Comparison of ENCODE assay signal across 13 mouse cellular contexts in the genomic region with DNA sequence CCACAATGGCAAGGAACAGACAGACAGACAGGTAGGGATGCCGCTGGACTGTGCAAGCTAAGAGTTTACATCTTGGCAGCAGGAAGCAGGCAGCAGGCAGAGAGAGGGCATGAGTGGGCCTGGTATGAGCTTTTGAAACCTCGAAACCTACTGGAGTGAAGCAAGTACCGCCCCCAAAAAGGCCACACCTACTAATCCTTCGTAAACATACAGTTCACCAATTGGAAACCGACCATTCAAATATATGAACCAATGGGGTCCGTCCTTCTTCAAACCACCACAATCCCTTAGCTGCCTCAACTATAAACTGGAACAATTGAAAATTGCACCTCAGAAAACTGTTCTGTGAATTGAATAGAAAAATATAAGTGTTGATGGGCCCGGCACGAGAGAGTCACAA. TPM values are rescaled to one million over a fixed set of nuclear protein-coding genes. Genes with fewer than 3 reads are reported as not detected.
DNase-seq lines count a peak whose midpoint lies in the region; ATAC-seq and TF ChIP-seq lines count a peak whose summit lies in the region.
"Had no signal": no experiment of that assay in that cellular context is flagged by ENCODE, and none has a peak within 500 bp of the region (broad histone marks: within the 10 kb centered on the region; RNA-seq: fewer than 3 reads in every experiment).

No protein-coding gene starts in this region.

- no peak overlapping the region for H3K9ac ChIP-seq in embryonic facial prominence, embryonic 13.5 days
- H3K9ac ChIP-seq in kidney, embryonic 16.5 days (replicated peaks; ENCODE audit: low read length), result no peak overlapping the region
- no peak overlapping the region for H3K9ac ChIP-seq in embryonic facial prominence, embryonic 14.5 days (ENCODE audit: low read depth, low read length)
- no peak overlapping the region for H3K9ac ChIP-seq in limb, embryonic 14.5 days (ENCODE audit: low read depth, low read length, severe bottlenecking)
- no peak overlapping the region for H3K9ac ChIP-seq in midbrain, embryonic 11.5 days (ENCODE audit: low read length)

- no peak overlapping the region for H3K4me3 ChIP-seq in embryonic facial prominence, embryonic 13.5 days
- H3K4me3 ChIP-seq in embryonic facial prominence, embryonic 10.5 days, result no peak overlapping the region
- H3K4me3 ChIP-seq in kidney, embryonic 16.5 days (ENCODE audit: low read length), result no peak overlapping the region
- no peak overlapping the region for H3K4me3 ChIP-seq in embryonic facial prominence, embryonic 14.5 days (ENCODE audit: low read depth, low read length)
- H3K4me3 ChIP-seq in limb, embryonic 14.5 days (replicated peaks; ENCODE audit: low read length), result no peak overlapping the region
- no peak overlapping the region for H3K4me3 ChIP-seq in midbrain, embryonic 11.5 days (ENCODE audit: low read depth, low read length)
- H3K4me3 ChIP-seq: midbrain, embryonic 10.5 days had no signal

- TF ChIP-seq POLR2A in limb, embryonic 14.5 days (IDR thresholded peaks at IDR 0.05; ENCODE audit: borderline replicate concordance, extremely low read depth, insufficient read depth, insufficient read length), result no peak

- 0 out of 2 replicates have a peak, but pooled peaks cover 3% of the 10 kb centered on the region for H3K27me3 ChIP-seq in embryonic facial prominence, embryonic 13.5 days
- H3K27me3 ChIP-seq in embryonic facial prominence, embryonic 10.5 days (replicated peaks; ENCODE audit: low read depth, poor library complexity, severe bottlenecking), result peaks cover 22% of the 10 kb centered on the region
- H3K27me3 ChIP-seq in kidney, embryonic 16.5 days (ENCODE audit: insufficient read depth, low read length), result no peaks in the 10 kb centered on the region
- H3K27me3 ChIP-seq in embryonic facial prominence, embryonic 14.5 days (replicated peaks; ENCODE audit: control insufficient read depth, insufficient read depth, low read length), result no peaks in the 10 kb centered on the region
- no peaks in the 10 kb centered on the region for H3K27me3 ChIP-seq in limb, embryonic 14.5 days (ENCODE audit: control insufficient read depth, insufficient read depth, low read length)
- peaks cover 4% of the 10 kb centered on the region for H3K27me3 ChIP-seq in midbrain, embryonic 11.5 days (ENCODE audit: control insufficient read depth, insufficient read depth, low read length)

- DNase-seq in embryonic facial prominence, embryonic 10.5 days (ENCODE audit: low spot score), result no peak
- no peak for DNase-seq in kidney, adult 18-20 months
- no peak for DNase-seq in embryonic facial prominence, embryonic 14.5 days (ENCODE audit: low spot score)
- no peak for DNase-seq in limb, embryonic 14.5 days (ENCODE audit: low spot score)
- DNase-seq in midbrain, embryonic 11.5 days (ENCODE audit: low spot score, missing footprints), result no peak
- DNase-seq in right cerebral cortex, postnatal 25 days, result no peak
- DNase-seq: cerebellum, postnatal 36 days; gastrocnemius, postnatal 36 days; kidney, adult 8-10 months had no signal

- ATAC-seq in embryonic facial prominence, embryonic 13.5 days (ENCODE audit: insufficient number of reproducible peaks, insufficient read depth, low FRiP score, low TSS enrichment, low read depth), result no peak
- no peak for ATAC-seq in kidney, embryonic 16.5 days (ENCODE audit: low FRiP score, low TSS enrichment)
- no peak for ATAC-seq in embryonic facial prominence, embryonic 14.5 days (ENCODE audit: low read depth)
- no peak for ATAC-seq in limb, embryonic 14.5 days (ENCODE audit: low FRiP score, low read depth)
- no peak for ATAC-seq in midbrain, embryonic 11.5 days (ENCODE audit: low FRiP score)

- no peaks in the 10 kb centered on the region for H3K36me3 ChIP-seq in embryonic facial prominence, embryonic 13.5 days
- H3K36me3 ChIP-seq in embryonic facial prominence, embryonic 10.5 days (replicated peaks), result no peaks in the 10 kb centered on the region
- H3K36me3 ChIP-seq in kidney, embryonic 16.5 days (ENCODE audit: insufficient read depth, low read length), result no peaks in the 10 kb centered on the region
- no peaks in the 10 kb centered on the region for H3K36me3 ChIP-seq in embryonic facial prominence, embryonic 14.5 days (ENCODE audit: control insufficient read depth, insufficient read depth, low read length)
- no peaks in the 10 kb centered on the region for H3K36me3 ChIP-seq in limb, embryonic 14.5 days (ENCODE audit: control insufficient read depth, insufficient read depth, low read length)
- no peaks in the 10 kb centered on the region for H3K36me3 ChIP-seq in midbrain, embryonic 11.5 days (ENCODE audit: control insufficient read depth, insufficient read depth, low read length)
- H3K36me3 ChIP-seq: midbrain, embryonic 10.5 days had no signal

- 89% methylated on average over 8 of the region's 8 CpGs for WGBS in embryonic facial prominence, embryonic 13.5 days
- 87% methylated on average over 8 of the region's 8 CpGs for WGBS in embryonic facial prominence, embryonic 10.5 days
- WGBS in kidney, embryonic 16.5 days, result 87% methylated on average over 8 of the region's 8 CpGs
- WGBS in embryonic facial prominence, embryonic 14.5 days, result 89% methylated on average over 8 of the region's 8 CpGs
- 90% methylated on average over 8 of the region's 8 CpGs for WGBS in limb, embryonic 14.5 days
- WGBS in midbrain, embryonic 11.5 days, result 88% methylated on average over 8 of the region's 8 CpGs

- H3K27ac ChIP-seq in embryonic facial prominence, embryonic 13.5 days, result peak overlapping the region; percentile 95
- no peak overlapping the region for H3K27ac ChIP-seq in embryonic facial prominence, embryonic 10.5 days (replicated peaks)
- H3K27ac ChIP-seq in kidney, embryonic 16.5 days (ENCODE audit: low read length), result peak overlapping the region; percentile 91; the same call in 1 of the 2 replicates
- peak overlapping the region; percentile 95 for H3K27ac ChIP-seq in embryonic facial prominence, embryonic 14.5 days (replicated peaks; ENCODE audit: low read depth, low read length)
- H3K27ac ChIP-seq in limb, embryonic 14.5 days (replicated peaks; ENCODE audit: low read depth, low read length), result peak overlapping the region; percentile 89; the same call in 1 of the 2 replicates
- H3K27ac ChIP-seq in midbrain, embryonic 11.5 days (ENCODE audit: low read depth, low read length), result no peak overlapping the region
- H3K27ac ChIP-seq: midbrain, embryonic 10.5 days had no signal

- H3K9me3 ChIP-seq in embryonic facial prominence, embryonic 13.5 days, result no peaks in the 10 kb centered on the region
- H3K9me3 ChIP-seq in embryonic facial prominence, embryonic 10.5 days, result no peaks in the 10 kb centered on the region
- no peaks in the 10 kb centered on the region for H3K9me3 ChIP-seq in kidney, embryonic 16.5 days (ENCODE audit: low read length)
- H3K9me3 ChIP-seq in embryonic facial prominence, embryonic 14.5 days (ENCODE audit: control insufficient read depth, low read length), result no peaks in the 10 kb centered on the region
- no peaks in the 10 kb centered on the region for H3K9me3 ChIP-seq in limb, embryonic 14.5 days (ENCODE audit: control insufficient read depth, low read length)
- no peaks in the 10 kb centered on the region for H3K9me3 ChIP-seq in midbrain, embryonic 11.5 days (ENCODE audit: control insufficient read depth, low read length)
- H3K9me3 ChIP-seq: midbrain, embryonic 10.5 days had no signal

- peaks cover 30% of the 10 kb centered on the region for H3K4me1 ChIP-seq in embryonic facial prominence, embryonic 13.5 days
- peaks cover 29% of the 10 kb centered on the region for H3K4me1 ChIP-seq in embryonic facial prominence, embryonic 10.5 days
- peaks cover 30% of the 10 kb centered on the region for H3K4me1 ChIP-seq in kidney, embryonic 16.5 days (ENCODE audit: insufficient read depth, low read length)
- peaks cover 21% of the 10 kb centered on the region for H3K4me1 ChIP-seq in embryonic facial prominence, embryonic 14.5 days (ENCODE audit: control insufficient read depth, insufficient read depth, low read length)
- peaks cover 25% of the 10 kb centered on the region for H3K4me1 ChIP-seq in limb, embryonic 14.5 days (ENCODE audit: control insufficient read depth, insufficient read depth, low read length)
- H3K4me1 ChIP-seq in midbrain, embryonic 11.5 days (ENCODE audit: control insufficient read depth, insufficient read depth, low read length), result peaks cover 9% of the 10 kb centered on the region

- no peak overlapping the region for H3K4me2 ChIP-seq in embryonic facial prominence, embryonic 13.5 days
- H3K4me2 ChIP-seq in kidney, embryonic 16.5 days (replicated peaks; ENCODE audit: low read depth, low read length), result no peak overlapping the region
- no peak overlapping the region for H3K4me2 ChIP-seq in embryonic facial prominence, embryonic 14.5 days (ENCODE audit: low read depth, low read length)
- H3K4me2 ChIP-seq in limb, embryonic 14.5 days (replicated peaks; ENCODE audit: low read depth, low read length, severe bottlenecking), result no peak overlapping the region
- no peak overlapping the region for H3K4me2 ChIP-seq in midbrain, embryonic 11.5 days

RNA-seq across cellular contexts. Expression of a gene that starts 14.7 kb away (rescaled TPM):
- 84.8 and 87.4 TPM in 2 replicates for polyA plus RNA-seq in embryonic facial prominence, embryonic 13.5 days (2015; fragmentation: Nextera tagmentation; extraction: Ambion mirVana)
- 46.2 and 49.3 TPM in 2 replicates for polyA plus RNA-seq in embryonic facial prominence, embryonic 10.5 days (2016; fragmentation: Nextera tagmentation; extraction: Ambion mirVana)
- polyA plus RNA-seq in kidney, embryonic 16.5 days (2015; fragmentation: Nextera tagmentation; extraction: Ambion mirVana), result 70.5 and 76.1 TPM in 2 replicates
- 109 and 116 TPM in 2 replicates for polyA plus RNA-seq in embryonic facial prominence, embryonic 14.5 days (2014; fragmentation: Nextera tagmentation; extraction: Ambion mirVana)
- 230 and 284 TPM in 2 replicates for polyA plus RNA-seq in limb, embryonic 14.5 days (2012; rRNA removed)
- 143 and 153 TPM in 2 replicates for polyA plus RNA-seq in limb, embryonic 14.5 days (2014; fragmentation: Nextera tagmentation; extraction: Ambion mirVana)
- 40.6 and 42.8 TPM in 2 replicates for polyA plus RNA-seq in midbrain, embryonic 11.5 days (2014; fragmentation: Nextera tagmentation; extraction: Ambion mirVana)

RNA-seq across cellular contexts. Expression of a gene that starts 36.7 kb away (rescaled TPM):
- polyA plus RNA-seq in embryonic facial prominence, embryonic 13.5 days (2015; fragmentation: Nextera tagmentation; extraction: Ambion mirVana), result 0.58 and 0.97 TPM in 2 replicates
- polyA plus RNA-seq in embryonic facial prominence, embryonic 10.5 days (2016; fragmentation: Nextera tagmentation; extraction: Ambion mirVana), result 0.06 and 0.44 TPM in 2 replicates
- 0.17 and 0.22 TPM in 2 replicates for polyA plus RNA-seq in kidney, embryonic 16.5 days (2015; fragmentation: Nextera tagmentation; extraction: Ambion mirVana)
- polyA plus RNA-seq in embryonic facial prominence, embryonic 14.5 days (2014; fragmentation: Nextera tagmentation; extraction: Ambion mirVana), result 7.8 and 9.0 TPM in 2 replicates
- 0.35 and 0.45 TPM in 2 replicates for polyA plus RNA-seq in limb, embryonic 14.5 days (2012; rRNA removed)
- polyA plus RNA-seq in limb, embryonic 14.5 days (2014; fragmentation: Nextera tagmentation; extraction: Ambion mirVana), result 0.22 and 0.28 TPM in 2 replicates
- 1.1 and 1.6 TPM in 2 replicates for polyA plus RNA-seq in midbrain, embryonic 11.5 days (2014; fragmentation: Nextera tagmentation; extraction: Ambion mirVana)
- polyA plus RNA-seq: liver, embryonic 16.5 days had no signal

Comparison
In these comparisons a context has a peak if more than half of its experiments do, and no peak if none do; other contexts are left out.
1. H3K27ac ChIP-seq: peak in embryonic facial prominence, embryonic 13.5 days (single experiment), kidney, embryonic 16.5 days (single experiment), embryonic facial prominence, embryonic 14.5 days (single experiment) and limb, embryonic 14.5 days (single experiment); none in embryonic facial prominence, embryonic 10.5 days (single experiment) and midbrain, embryonic 11.5 days (single experiment).